Mouse (Mus musculus) spleen, postnatal 36 days (tissue): Measurements from ENCODE around the gene Mks1.

ENCODE experiments used
- DNase-seq, 2 experiments: peaks; one replicate each; pipeline ENCODE4 v3.0.0; 2022; ENCODE audit warnings: low spot score in 2 of 2, mixed read lengths in 1 of 2

Gene Mks1

GRCm38 (mm10) chr11:87875436-87875835 lies 22.4 kb downstream of the Mks1 start, which contains the start of gene Epx:
Gene Epx (minus strand): TSS chr11:87875536.
- no peak for DNase-seq

GRCm38 (mm10) chr11:87879826-87880225 lies 26.8 kb downstream of the Mks1 start:
- DNase-seq: no peak

- no peak for DNase-seq
These were observed 28.7 kb downstream of the Mks1 start for GRCm38 (mm10) chr11:87881714-87882113.

GRCm38 (mm10) chr11:87883493-87883892 lies 30.5 kb downstream of the Mks1 start:
- DNase-seq: no peak

- DNase-seq: no peak
These were observed 31.8 kb downstream of the Mks1 start for GRCm38 (mm10) chr11:87884856-87885255.

GRCm38 (mm10) chr11:87892168-87892567 lies 39.2 kb downstream of the Mks1 start, which contains the start of gene Olfr462:
Gene Olfr462 (minus strand): TSS chr11:87892268.
- no peak for DNase-seq

GRCm38 (mm10) chr11:87897287-87897686 lies 44.3 kb downstream of the Mks1 start, which contains the start of gene Olfr463:
Gene Olfr463 (minus strand): TSS chr11:87897387.
- DNase-seq: no peak

- no peak for DNase-seq
These were observed 51.3 kb downstream of the Mks1 start for GRCm38 (mm10) chr11:87904331-87904730.
